Mouse (Mus musculus) ovary, postnatal 36 days (tissue): Measurements from ENCODE around the gene Mrgprx2.
"Not testable (repeated sequence)": the region's sequence is repeated elsewhere in the genome, so short reads cannot be mapped to it uniquely, and the experiment has no call there.

Source experiments
- DNase-seq: peaks from one replicate; pipeline ENCODE4 v3.0.0; 2022; ENCODE audit warnings: low spot score, mixed read lengths

Gene Mrgprx2

GRCm38 (mm10) chr7:48499221-48499620, at the start of gene Mrgprx2:
Gene Mrgprx2 (minus strand): TSS chr7:48499321.
- no peak for DNase-seq

- no peak for DNase-seq
Observed at GRCm38 (mm10) chr7:48456242-48456641, 42.9 kb downstream of the Mrgprx2 start, which contains the start of gene Mrgprb1. Gene Mrgprb1 (minus strand): TSS chr7:48456342.

- DNase-seq = no peak
Observed at GRCm38 (mm10) chr7:48436581-48436980, 62.5 kb downstream of the Mrgprx2 start.

GRCm38 (mm10) chr7:48435936-48436335, 63.2 kb downstream of the Mrgprx2 start:
- not testable (repeated sequence) for DNase-seq
